Mouse (Mus musculus) c-Kit-positive CD71-positive TER-119-positive erythroid progenitor cells, embryonic 14.5 days (primary cell): ENCODE data around the gene Mrgprb4.

Source experiments
- DNase-seq: peaks from one replicate; pipeline ENCODE4 v3.0.0-alpha.2; 2013; ENCODE audit warnings: low spot score

Mrgprb4 gene

DNA sequence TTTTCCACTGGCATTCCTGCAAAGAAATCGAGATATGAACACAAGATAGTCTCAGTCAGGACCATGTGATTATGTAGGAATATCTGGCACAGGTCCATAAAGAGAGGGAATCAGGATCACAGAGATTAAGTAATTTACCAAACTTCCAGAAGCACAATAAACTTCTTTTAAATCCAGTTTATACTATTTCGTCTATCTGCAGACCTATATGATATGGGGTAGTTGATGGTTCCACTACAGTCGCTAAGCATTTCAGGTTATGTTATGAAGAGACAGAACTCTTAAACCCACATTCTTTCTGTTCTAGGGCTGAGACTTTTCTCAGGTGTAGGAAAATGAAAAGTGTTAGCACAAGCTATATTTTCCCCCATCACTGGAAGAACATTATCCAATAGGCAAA lies at the start of gene Mrgprb4:
Gene Mrgprb4 (minus strand): TSS at position 101 of the 400 bp plus-strand sequence.
- DNase-seq = no peak

DNA sequence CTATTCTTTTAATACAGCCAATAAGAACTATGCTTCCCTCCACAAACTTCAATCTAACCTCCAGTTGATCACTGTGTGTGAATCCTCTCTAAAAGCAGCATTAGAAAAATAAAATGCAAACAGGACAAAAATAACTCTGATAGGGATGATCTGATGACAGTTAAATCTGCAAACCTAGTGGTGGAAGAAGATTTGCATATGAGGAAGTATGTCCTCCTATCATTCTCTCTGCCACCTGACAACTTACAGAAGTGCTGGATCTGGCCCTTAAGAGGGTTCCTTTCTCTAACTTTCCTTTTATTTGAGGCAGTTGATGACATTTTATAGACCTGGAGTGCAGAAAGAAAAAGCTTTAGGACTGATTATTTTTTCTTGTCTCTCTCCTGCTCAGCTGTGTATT lies 27.0 kb upstream of the Mrgprb4 start:
- DNase-seq = no peak

DNA sequence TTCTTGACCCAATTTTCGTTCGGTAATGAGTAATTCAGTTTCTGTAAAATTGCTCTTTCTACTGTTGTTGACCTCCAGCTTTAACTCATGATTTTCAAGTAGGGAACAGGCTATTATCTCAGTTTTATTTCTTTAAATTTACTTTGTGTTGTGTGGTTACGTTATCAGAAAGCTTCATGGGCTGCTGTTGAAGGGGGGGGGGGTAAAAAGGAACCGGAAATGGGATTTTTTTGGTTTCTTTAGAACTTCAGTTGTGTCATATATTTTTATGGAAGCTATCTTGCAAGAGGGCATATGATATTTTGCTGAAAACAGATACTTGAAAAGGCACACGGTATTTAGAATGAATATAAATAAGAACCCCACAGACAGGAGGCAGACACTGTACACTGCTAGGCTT lies 26.0 kb upstream of the Mrgprb4 start:
- no peak for DNase-seq

DNA sequence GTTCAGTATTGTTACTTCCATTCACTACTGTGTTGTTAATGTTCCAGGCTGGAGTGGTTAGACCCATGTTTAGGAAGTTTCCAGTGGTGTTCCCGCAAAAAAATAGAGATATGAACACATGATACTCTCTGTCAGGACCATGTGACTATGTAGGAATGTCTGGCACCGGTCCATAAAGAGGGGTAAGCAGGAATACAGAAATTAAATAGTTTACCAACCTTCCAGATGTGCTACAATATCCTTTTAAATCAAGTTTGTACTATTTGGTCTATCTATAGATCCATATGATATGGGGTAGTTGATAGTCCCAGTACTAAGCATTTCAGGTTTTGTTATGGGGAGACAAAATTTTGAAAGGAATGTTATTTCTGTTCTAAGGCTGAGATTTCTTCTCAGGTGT lies 30.2 kb downstream of the Mrgprb4 start, which contains the start of gene Mrgprb5:
Gene Mrgprb5 (minus strand): TSS at position 101 of the 400 bp plus-strand sequence.
- DNase-seq = no peak

DNA sequence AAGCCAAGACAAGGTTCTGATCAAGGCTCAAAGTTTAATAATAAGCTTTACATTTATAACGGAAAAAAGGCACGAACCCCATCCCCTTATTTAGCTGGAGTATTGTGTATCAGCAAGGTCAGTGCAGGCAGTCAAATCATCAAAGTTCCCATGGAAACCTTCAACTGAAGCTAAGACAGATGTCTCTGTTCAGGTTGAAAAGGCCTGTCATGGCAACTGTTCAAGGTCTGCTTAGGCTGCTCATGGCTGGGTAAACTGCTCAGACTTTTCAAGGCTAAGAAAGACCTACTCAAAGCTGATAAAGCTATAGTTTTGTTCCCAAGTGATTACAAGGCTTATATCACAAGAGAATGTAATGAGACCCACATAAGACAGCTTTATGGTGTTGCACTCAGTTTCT lies 31.6 kb downstream of the Mrgprb4 start:
- no peak for DNase-seq
